Mouse (Mus musculus) kidney, adult 11 months (tissue): ENCODE measurements at regions not wholly inside any gene's neighbourhood (a gene's known extent, or its start where the extent isn't known, plus 50 kb on each side); places are given as distances from the start of the nearest gene placed in this dataset.

Source experiments
- DNase-seq: peaks from one replicate; pipeline ENCODE4 v3.0.0; 2022

GRCm38 (mm10) chr3:60934492-60934891 lies 68.1 kb upstream of the P2ry1 start:
- no peak for DNase-seq

GRCm38 (mm10) chr3:60941451-60941850 lies 61.1 kb upstream of the P2ry1 start:
- DNase-seq, result no peak

GRCm38 (mm10) chr3:60948897-60949296 lies 53.7 kb upstream of the P2ry1 start:
- no peak for DNase-seq
